Mouse (Mus musculus) adrenal gland, adult 2 months (tissue): ENCODE results near the gene Zfp366. TPM values are rescaled to one million over a fixed set of nuclear protein-coding genes. Genes with fewer than 3 reads are reported as not detected.

ENCODE experiments used
- DNase-seq: peaks from one replicate; pipeline ENCODE4 v3.0.0; 2021
- polyA plus RNA-seq: library from polyadenylated mRNA; depleted of rRNA; stranded (reverse); fragments of >200 nt; gene quantifications from 2 replicates; pipeline ENCODE4 v1.2.3, GENCODE M21; 2012
- total RNA-seq, 2 experiments: library from RNA; stranded (reverse); gene quantifications; 2 replicates each; pipeline ENCODE4 v1.2.3; 2021

Zfp366 gene
- total and polyA plus RNA-seq, 3 experiments = 2.9 to 4.6 (median 4.6) TPM

- DNase-seq = no peak
Measured at GRCm38 (mm10) chr13:99186138-99186853, 1.7 kb downstream of the Zfp366 start.

- no peak for DNase-seq
Measured at GRCm38 (mm10) chr13:99186859-99187258, 2.2 kb downstream of the Zfp366 start.

DNA sequence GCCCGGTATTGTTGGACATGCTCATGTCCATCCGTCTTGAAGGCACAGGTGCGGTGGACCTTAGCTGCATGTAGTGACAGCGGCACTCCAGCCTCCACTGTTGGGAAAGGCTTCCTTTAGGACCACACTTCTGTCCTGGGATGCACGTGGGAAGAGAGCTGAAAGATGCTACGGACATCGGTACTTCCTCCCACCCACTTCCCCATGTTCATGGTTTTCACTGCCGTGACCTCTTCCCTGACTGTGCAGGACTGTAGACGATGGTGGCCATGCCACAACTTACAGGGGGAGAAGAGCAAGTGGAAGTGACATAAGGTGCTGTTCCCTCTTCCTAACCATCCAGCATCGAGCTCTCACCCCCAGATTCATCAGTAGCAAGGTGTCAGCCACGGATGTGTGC, 2.8 kb downstream of the Zfp366 start:
- DNase-seq = no peak

DNA sequence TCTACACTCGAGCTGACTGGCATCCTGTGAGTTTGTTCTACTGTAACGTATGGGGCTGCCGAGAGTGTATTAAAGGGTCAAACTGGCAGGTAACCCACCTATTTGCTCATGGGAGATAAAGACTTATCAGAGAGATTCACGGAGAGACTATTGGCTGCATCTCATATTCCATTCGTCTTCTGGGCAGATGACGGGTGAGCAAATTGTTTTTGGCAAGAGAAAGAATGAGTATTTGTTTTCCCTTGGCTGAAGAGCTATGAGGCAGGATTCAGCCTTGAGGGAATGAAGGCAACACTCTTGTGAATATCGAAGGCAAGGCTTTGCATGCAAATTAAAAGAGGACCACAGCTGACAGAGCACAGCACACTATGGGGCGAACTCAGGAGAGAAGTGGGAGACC, 4.0 kb downstream of the Zfp366 start:
- DNase-seq = peak; percentile 55

DNA sequence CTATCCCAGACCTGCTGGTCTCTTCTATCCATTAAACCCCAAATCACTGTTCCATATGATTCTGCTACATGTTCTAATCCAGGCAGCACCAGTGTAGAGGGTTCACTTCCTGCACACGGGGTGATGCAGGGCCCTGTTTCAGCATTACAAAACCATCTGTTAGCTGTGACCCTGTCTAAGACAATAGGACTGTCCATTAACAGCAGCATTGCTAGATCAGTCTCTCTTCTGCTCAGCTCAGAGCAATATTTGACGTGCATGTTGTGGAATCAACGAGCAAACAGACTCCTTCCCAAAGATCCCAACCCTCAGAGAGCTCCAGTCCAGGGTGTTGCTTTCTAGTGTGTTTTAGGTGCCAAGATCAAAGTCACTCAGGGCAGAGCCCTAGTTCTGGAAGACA, 5.0 kb downstream of the Zfp366 start:
- no peak for DNase-seq

DNA sequence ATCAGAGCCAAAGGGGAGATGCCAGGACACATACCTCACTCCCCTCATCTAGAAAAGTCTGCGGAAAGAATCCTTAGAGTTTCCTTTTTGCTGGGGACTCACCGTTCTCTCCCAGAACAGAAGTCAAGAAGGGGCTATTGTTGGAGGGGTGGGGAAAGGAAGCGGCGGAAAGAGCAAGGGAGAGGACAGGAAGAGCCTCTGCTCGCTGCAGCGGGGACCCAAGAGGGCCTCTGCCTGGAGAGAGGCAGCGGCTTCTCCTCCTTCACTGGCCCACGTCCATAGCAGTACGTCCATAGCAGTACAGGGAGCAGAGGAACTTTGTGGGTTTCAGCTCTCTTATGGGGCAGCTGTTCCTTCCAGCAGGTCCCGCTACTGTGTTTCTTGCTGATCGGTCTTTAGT, 5.8 kb downstream of the Zfp366 start:
- no peak for DNase-seq

DNA sequence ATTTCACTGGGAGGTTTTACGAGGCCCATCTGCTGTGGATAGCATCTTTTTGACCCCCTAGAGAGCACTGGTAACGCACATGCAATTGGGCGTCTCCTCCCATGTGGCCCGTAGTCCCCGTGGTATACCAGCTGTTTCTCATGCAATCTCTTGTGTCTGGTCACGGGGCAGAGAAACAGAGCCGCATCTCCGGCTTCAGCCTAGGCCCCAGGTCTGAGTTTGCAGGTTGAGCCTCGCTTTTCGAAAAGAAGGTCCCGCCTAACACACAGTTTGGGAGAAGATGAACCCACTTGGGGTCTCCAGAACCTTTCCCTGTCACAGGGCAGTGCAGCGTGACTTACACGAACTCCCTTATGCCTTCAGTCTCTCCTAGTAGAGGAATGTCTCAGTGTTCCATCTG, 6.4 kb downstream of the Zfp366 start:
- DNase-seq = no peak

DNA sequence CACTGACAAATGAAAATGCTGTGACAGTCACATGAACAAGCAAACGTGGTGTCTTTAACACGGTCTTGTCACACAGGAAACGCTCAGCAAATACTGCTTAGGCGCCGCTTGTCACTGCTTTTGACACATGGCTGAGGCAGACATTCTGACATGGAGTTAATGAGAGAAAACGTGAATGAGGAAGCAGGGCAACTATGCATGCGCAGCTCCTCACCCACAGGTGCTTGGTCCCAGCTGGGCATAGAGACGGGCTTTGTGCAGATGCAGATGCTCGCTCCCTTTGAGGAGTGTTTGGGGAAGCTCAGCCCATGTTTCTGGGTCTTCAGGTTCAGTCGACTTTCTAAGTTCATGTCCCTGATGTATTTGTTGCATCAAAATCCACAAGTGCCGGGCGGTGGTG, 11.7 kb downstream of the Zfp366 start:
- DNase-seq = no peak

GRCm38 (mm10) chr13:99196865-99197264, 12.2 kb downstream of the Zfp366 start:
- no peak for DNase-seq

- no peak for DNase-seq
Measured at GRCm38 (mm10) chr13:99201647-99202574, 17.3 kb downstream of the Zfp366 start.

DNA sequence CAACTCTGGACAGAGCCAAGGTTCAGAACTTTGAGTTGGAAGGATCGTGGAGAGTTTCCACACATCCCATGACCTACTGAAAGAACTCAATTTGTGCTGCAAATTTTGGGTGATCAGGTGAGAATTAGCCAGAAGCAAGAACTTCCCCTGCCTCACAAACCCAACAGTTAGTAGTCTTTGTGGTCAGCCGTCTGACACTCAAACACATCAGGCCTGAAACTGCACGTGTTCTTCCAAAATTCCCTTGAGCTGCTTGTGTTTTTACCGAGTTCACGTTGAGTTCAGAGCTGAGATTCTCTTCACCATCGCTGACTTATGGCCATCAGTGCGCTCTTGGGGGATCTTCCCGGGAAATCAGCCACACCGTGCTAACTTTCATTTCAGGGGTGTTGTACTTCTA, 22.6 kb downstream of the Zfp366 start:
- DNase-seq = no peak

- no peak for DNase-seq
Measured at GRCm38 (mm10) chr13:99209859-99210258, 25.2 kb downstream of the Zfp366 start.

DNA sequence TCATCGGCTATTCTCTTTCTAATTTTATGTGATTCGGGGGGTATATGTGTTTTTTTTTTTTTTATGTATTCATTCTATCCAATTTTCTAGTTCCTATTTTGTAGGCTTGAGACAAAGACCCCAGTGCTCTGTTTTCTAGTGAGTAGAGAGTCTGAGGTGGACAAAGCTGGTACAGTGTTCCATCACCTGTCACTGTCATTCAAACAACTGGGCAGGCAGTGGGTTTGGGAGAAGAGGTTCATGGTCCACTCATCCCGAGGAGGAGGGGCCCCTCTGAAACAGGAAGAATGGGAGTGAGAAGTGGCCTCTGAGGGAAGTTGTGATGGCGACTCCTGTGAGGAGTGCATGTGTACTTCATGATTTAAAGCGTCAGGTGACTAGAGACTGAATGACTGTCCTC, 26.2 kb downstream of the Zfp366 start:
- no peak for DNase-seq

- peak; percentile 32 for DNase-seq
Measured at GRCm38 (mm10) chr13:99212976-99213375, 28.4 kb downstream of the Zfp366 start.

DNA sequence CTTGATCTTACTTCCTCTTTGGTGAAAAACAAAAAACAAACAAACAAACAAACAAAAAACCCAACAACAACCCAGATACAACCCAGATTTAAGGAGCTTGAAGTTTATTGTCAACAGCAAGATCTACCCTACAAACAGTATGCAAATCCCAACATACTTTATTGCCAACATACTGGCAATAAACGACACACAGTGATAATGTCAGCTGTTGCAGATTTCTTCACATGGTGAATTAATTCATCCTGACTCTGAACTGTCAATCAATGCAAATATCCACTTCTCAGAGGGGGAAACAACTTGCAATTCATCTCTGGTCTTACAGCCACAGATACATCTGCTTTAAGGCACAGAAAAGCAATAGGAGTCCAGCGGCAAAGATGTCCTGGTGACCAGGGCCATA, 31.4 kb downstream of the Zfp366 start:
- no peak for DNase-seq

DNA sequence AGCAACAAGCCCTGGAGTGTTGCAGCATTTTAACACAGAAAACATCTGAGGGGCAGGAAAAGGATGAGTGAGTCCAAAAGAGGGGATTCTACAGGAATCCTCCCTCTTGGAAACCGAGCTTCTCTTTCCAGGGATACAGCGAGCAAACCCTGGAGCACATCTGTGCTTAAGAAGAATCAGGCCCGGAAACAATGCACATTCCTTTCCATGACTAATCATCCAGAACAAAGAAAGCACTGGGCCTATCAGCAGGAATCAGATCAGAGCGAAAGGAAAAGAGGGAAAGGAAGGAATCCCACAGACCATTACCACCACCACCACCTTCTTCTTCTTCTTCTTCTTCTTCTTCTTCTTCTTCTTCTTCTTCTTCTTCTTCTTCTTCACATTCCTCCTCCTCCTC, 33.4 kb downstream of the Zfp366 start:
- DNase-seq = no peak

- DNase-seq = no peak
Measured at GRCm38 (mm10) chr13:99219586-99219985, 35.0 kb downstream of the Zfp366 start.

- DNase-seq = no peak
Measured at GRCm38 (mm10) chr13:99221996-99222395, 37.4 kb downstream of the Zfp366 start.

GRCm38 (mm10) chr13:99222476-99222875, 37.9 kb downstream of the Zfp366 start:
- DNase-seq = no peak

DNA sequence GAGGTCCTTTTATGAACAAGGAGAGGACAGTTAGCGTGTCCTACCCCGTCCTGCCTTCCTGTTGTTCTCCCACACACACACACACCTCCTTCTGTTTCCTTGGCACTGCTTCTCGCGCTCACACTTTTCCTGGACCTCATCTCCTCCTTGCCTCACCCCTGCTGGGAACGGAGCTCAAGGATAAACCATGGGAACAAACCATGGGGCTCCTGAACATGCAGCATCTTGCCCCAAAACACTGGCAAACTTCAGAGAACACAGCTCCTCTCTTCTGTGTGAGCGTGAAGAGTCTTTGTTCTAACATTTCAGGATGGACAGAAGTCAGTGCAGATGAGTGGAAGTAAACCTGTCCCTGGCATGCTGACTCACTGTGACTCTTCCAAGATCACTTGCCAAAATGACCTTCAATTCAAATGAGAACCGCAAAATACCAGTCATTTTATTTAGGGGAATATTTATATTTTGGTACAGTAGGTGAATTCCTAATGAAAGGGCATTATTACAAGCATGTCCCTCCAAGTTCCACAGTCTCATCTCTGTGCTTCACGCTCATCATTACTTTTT, 38.8 kb downstream of the Zfp366 start:
- DNase-seq = peak; percentile 29

- no peak for DNase-seq
Measured at GRCm38 (mm10) chr13:99223917-99224316, 39.3 kb downstream of the Zfp366 start.

DNA sequence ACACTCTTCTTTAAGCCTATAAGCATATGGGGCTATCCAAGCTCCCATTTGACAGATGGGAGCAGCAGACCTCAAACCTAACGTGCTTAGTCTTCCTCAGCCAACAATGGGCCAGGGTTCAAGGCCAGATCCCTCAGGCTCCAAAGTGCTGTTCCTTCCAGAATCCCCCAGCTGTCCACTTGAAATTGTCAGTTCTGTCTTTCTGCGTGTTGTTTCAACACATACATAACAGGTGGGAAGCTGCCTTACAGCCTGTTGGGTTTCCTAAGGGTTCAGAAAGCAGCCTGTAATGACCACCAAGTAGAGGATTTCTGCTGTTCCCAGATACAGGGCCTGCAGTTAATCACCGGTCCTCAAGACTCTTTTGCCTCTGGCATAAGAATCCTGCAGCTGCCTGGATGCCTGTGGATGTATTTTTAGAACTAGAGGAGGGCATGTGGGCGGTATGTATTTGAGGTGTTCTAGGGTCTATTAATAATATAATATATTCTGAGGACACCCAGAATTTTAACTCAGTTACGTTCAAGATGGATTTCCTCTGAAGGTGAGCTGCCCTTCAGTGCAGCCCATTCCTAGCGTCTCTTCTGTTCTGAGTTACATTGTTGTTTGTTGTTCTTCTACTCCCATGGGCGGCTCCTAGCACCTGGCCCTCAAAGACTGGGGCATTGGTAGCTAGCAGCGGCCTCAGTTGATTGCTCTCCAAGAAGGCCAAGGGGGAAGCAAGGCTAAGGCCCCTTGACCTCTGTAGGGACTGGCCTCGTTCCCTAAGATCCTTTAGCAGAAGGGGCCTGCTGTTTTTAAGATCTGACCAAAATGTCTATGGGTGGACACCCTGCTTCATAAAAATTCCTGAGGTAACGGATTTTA, 41.0 kb downstream of the Zfp366 start:
- no peak for DNase-seq
